Mouse (Mus musculus): Measurements from ENCODE around the gene Clic6.

DNA sequence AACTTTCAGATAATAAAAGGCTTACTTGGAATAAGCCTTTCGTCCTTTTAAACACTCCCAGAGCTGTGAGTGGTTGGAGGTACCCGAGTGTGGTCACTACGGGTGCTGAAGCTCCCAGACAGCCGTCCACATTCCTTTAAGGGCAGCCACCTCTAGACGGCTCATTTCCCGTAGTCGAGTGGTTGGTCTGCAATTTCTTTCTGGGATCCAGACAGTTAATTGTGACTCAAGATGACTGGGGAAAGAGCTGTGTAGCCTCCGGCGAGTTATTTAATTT, 66.5 kb downstream of the Clic6 start:
- no peak for TF ChIP-seq CTCF (IDR thresholded peaks at IDR 0.05; ENCODE audit: extremely low read depth, insufficient read depth, insufficient read length, insufficient replicate concordance)
- no peak for TF ChIP-seq POLR2A (IDR thresholded peaks at IDR 0.05; ENCODE audit: low read depth, low read length)
